Mouse (Mus musculus): ENCODE measurements around the gene Cfap221.
A peak's percentile ranks its signal among the peaks of the same experiment; 100 is the strongest.

Gene Cfap221

GRCm38 (mm10) chr1:119996798-119997581, at the start of gene Cfap221:
Gene Cfap221, minus strand, starts transcription at chr1:119997234.
- DNase-seq (ENCODE audit: low spot score in 2 of 2), result peak in 1 of 2 experiments; percentile 25

GRCm38 (mm10) chr1:120044584-120044983, 47.5 kb upstream of the Cfap221 start:
- no peak for DNase-seq (ENCODE audit: low spot score in 2 of 2)

GRCm38 (mm10) chr1:120042421-120042820, 45.4 kb upstream of the Cfap221 start:
- DNase-seq (ENCODE audit: low spot score in 2 of 2), result no peak

DNA sequence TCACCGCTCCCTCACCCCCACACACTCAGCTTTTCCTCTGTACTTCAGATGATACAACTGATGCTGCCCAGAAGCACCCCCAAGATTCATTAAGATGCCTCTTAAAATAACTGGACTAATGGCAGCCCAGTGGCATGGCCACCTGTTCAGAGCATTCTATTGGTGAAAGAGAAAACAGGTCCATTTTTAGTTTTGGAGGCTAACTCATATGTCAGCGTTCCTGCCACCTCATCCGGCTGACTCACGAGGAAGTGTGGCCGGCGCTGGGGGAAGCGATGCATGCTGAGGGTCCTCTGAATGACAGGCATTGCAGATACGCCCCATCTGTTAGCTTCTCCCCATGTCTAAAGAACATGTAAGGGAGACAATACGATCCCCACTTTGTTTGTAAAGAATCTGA, 41.6 kb upstream of the Cfap221 start:
- DNase-seq (ENCODE audit: low spot score in 2 of 2), result no peak

DNA sequence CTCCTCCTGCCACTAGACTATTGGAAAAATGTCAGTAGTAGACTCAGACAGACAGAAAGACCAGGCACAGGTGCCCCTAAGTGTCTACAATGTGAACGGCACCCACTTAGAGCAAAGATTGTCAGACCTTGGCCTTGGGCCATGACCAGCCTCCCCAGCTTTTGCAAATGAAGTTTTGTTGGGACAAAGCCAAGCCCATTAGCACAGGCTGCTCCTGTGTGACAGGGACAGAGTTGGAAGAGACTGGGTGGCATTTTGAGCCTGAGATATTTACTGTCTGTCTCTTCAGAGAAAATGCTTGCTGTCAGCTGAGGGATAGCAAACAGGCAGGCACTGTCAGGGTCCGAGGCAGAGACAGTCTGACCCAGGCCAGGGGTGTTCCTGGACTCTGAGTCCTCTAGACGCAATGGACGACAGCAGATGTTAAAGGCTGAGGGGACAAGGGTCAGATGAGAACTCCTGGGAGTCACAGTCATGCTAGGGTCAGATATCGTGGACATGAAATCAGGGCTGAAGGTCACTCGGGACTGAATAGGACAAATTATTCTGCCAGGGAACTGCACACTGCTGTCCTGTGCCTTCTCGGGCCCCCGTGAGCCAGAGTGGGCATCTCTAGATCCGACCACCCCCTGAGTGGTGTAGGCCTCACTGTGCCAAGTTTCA, 40.1 kb upstream of the Cfap221 start:
- DNase-seq (ENCODE audit: low spot score in 2 of 2), result no peak

DNA sequence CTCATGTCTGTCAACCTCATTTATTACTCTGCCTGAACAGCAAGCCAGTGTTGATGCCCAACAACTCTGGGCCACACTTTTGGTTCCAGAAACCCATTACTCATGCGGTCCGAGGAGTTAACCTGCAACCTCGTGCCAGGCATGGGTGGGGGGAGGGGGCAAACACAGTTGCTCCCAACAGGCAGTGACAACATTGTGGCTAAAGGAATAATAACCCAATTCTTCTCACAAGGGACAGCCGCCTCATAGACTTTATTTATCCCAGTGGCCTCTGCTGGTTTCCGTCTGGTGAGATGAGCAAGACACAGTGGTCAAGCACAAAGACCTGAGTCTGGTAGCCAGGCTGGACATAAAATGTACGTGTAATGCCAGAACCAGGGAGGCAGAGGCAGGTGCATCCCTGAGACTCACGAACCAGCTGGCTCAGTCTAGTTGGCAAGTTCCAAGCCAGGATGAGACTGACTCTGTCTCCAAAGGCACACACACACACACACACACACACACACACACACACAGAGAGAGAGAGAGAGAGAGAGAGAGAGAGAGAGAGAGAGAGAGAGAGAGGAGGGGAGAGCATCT, 38.5 kb upstream of the Cfap221 start:
- no peak for DNase-seq (ENCODE audit: low spot score in 2 of 2)

GRCm38 (mm10) chr1:120034793-120035192, 37.8 kb upstream of the Cfap221 start:
- no peak for DNase-seq (ENCODE audit: low spot score in 2 of 2)

DNA sequence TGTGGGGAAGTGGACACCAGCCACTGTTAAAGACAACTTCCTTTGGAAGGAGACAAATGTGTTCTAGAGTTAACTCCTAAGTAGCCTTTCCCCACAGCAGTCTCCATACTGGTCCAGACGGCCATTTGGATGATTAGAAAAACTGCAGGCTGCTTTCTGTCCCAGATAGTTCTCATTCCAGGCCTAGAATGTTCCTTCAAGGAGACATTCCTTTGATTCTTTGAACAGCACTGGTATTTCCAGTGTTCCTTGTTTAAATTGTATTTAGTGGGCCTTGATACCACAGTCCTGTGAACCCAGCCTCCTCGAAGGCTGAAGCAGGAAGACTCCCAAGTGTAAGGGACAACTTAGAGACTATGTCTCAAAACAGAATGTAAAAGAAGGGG, 36.4 kb upstream of the Cfap221 start:
- no peak for DNase-seq (ENCODE audit: low spot score in 2 of 2)

DNA sequence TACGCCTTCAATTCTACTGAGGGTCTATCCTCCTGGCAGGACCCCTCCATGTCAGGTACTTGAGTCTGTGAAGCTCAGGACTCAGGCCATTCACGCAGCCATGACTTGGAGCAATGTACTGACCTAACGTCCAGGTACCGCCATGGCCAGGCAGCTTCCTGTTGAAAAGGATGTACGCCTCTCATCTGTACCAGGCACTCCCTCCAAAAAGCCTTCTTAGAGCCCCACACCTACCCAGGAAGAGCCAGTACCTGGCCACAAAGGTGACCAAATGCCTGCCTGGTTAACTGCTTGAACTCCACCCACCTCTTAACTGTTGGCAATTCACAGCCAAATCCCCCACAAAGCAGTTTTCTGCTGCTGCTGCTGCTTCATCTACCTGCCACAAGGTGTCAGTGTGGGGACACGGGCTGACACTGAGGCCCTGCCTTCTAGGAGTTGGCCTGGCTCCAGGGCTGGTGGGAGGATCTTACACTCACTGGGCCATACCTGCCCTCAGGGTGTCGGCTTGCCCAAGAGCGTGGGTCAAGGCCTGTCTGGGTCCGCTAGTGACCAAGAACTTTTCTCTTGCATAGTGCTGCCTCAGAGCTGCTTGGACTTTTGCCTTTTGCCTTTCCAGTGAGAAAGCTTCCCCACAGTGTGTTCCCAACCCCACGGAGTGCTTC, 35.9 kb upstream of the Cfap221 start:
- DNase-seq (ENCODE audit: low spot score in 2 of 2), result peak; percentile 62 to 65

DNA sequence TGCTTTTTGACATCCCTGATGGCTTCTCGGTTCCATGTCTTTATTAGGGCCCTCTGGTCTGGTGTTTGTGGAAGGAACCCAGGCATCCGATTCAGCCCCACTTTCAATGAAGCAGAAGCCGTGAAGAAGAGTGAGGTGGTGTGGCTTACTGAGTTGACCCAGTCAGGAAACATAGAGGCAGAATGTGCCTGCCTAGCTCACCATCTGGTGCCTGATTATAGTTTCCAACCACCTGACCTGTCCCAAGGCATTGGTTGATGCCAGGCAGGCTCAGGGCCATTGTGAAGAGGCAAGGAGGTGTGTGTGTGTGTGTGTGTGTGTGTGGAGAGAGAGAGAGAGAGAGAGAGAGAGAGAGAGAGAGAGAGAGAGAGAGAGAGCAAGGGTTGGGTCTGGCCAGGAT, 33.4 kb upstream of the Cfap221 start:
- DNase-seq (ENCODE audit: low spot score in 2 of 2), result no peak

DNA sequence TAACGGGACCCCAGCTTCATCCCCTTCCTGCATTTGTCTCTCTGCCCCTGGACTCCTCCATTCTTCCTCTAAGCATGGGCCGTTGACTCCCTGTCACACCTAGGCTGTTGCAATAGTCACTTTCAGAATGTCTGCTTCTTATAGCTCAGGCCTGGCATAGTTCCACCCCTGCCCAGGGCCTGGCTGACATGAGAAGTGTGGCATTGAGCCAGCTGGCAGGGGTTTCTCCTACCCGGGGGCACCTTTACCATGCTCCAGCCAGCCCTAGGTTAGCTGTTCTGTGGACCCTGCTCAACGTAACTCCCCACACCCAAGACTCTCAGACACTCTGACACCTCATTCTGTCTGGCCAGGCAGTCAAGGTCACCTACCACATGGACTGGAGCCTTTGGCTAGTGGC, 30.7 kb upstream of the Cfap221 start:
- peak; percentile 12 to 49 for DNase-seq (ENCODE audit: low spot score in 2 of 2)

DNA sequence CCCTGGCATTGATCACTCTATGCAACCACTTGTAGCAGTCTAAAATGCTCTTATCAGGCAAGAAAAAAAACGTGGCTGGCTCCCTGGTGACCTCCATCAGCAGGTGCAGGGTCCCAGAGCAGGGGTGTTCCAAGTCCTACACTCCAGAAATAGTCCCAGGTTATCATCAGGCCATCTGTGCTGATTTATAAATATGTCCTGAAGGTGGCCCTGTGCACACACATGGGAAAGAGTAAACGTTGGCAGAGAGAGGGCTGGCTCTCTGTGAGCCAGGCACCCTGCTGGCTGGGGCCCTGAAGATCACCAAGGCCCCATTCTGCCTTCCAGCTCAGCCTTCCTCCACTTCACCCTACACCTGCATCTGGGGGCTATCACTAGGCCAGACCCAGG, 28.0 kb upstream of the Cfap221 start:
- no peak for DNase-seq (ENCODE audit: low spot score in 2 of 2)

DNA sequence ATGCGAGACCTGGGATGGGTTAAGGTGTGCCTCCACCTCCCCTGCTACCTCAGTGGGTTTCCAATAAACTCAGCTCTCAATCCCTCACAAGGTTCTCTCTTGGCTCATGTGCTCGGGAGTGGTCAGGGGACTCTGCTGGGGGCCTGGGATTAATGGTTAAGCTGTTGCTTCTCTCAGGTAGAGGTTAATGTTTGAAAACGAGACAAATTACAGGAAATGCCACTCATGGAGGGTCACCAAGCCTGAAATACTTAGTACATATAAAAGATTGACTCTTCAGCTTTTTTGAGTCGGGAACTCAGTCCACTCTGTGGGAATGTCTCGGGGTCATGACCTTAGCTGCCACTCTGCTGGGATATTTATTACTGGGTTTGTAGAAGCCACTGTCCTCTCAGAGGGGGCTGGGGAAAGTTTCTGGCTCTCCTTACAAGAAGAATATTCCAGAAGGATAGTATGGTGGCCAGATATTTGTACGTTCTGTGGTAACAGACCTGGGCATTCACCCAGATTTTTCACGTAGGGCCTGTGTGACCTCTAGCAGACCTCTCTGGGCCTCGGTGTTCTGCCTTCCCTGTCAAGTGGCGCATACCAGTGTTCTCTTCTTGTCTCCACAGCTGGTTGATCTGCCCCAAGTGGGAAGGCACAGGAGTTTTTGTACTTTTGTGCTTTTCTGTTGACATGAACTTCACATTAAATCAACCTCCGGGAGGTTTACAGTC, 27.5 kb upstream of the Cfap221 start:
- no peak for DNase-seq (ENCODE audit: low spot score in 2 of 2)

DNA sequence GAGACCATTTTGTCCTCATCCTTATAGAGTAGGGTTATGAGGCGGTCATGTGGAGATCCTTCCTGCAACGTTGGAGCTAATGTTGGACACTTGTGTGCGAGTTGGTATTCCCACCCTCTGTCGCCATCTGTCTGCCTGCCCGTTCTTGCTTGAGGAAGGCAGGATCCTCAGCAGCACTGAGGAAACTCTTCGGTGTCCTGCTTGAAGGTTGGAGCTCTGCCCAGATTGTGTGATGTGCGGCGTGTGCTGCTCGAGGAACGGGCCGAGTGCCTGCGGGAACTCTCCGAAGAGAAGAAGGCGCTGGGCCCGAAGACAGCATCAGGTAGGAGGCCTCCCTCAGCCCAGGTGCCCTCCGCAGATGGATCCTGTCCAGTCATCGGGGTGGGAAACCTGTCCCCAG, 24.9 kb upstream of the Cfap221 start:
- no peak for DNase-seq (ENCODE audit: low spot score in 2 of 2)

DNA sequence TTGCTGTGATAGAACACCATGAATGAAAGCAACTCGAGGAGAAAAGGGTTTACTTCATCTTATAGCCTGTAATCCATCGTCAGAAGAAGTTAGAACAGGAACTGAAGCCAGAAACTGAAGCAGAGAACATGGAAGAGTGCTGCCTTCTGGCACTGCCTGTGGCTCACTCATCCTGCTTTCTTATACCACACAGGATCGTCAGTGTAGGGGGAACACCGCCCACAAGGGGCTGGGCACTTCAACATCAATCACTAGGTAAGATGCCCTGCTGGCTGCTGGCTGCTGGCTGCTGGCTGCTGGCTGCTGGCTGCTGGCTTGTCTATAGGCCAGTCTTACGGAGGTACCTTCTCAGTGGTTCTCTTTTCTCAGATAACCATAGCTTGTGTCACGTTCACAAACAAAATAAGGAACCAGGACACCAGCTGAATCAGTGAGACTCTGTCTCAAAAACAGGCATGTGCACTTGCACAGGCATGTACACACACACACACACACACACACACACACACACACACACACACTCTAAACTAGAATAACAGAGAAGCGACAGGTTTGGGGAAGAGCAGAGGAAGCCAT, 23.4 kb upstream of the Cfap221 start:
- no peak for DNase-seq (ENCODE audit: low spot score in 2 of 2)

DNA sequence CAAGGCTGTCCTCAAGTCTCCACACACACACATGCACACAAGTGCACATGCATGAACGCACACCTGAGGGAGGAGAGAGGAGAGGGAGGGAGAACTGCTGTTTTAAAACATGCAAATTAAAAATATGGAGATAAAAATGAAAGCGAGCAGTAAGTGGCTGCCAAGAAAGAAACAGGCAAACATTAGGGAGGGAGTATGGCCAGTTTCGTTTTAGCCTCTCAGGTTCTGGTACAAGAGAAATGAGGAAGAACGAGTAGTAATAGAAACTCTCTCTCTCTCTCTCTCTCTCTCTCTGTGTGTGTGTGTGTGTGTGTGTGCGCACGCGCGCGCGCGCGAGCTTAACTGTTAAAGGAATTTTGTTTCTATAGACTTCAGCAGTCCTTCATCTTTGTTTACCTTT, 22.4 kb upstream of the Cfap221 start:
- no peak for DNase-seq (ENCODE audit: low spot score in 2 of 2)

DNA sequence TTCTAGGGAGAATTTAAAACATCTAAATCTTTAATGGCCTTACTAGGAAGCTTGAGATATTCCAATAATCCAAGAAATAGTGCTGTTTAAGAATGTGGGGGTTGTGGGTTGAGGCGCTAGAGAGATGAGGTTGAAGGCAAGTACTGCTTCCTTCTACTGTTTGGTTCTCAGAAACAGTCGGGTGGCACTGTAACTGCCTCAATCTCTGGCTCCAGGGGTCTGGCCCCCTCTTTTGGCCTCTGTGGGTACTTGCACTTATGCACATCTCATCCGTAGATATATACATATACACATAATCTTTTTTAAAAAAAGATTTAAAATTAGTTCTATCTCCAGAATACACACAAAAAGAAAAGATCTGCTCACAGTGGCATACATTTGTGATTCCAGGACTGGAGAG, 21.9 kb upstream of the Cfap221 start:
- DNase-seq (ENCODE audit: low spot score in 2 of 2), result no peak

GRCm38 (mm10) chr1:120016240-120016639, 19.2 kb upstream of the Cfap221 start:
- no peak for DNase-seq (ENCODE audit: low spot score in 2 of 2)

- DNase-seq (ENCODE audit: low spot score in 2 of 2), result no peak
Measured at GRCm38 (mm10) chr1:120013111-120013510, 16.1 kb upstream of the Cfap221 start.

- DNase-seq (ENCODE audit: low spot score in 2 of 2), result no peak
Measured at GRCm38 (mm10) chr1:120012638-120013037, 15.6 kb upstream of the Cfap221 start.

- no peak for DNase-seq (ENCODE audit: low spot score in 2 of 2)
Measured at GRCm38 (mm10) chr1:120007851-120008588, 11.0 kb upstream of the Cfap221 start.
